Mouse (Mus musculus): ENCODE measurements around the gene Prdm15.

Prdm15 gene

DNA sequence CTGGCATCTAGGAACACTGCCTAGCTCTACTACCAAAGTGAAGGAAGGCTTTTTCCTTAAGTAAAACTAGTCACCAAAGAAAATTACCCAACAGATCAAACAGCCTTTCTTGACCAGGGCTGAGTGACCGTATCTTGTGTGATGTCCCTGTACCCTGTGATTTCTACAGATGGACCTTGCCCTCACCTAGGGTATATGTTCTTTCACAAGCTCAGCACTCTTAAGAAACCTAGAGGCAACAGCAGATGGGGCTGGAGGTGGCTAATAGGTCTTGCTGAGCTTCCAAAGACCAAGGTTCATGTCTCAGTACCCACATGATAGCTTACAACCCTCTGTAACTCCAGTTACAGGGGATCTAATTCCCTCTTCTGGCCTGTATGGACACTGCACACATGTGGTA is 23.4 kb downstream of the Prdm15 start:
- in situ Hi-C loops (cut with MboI; ENCODE audit: low pct_unique_long_range_greater_than_20kb in 1 of 2, low sequenced_read_pairs in 2 of 2, unreplicated experiment in 1 of 2), result no loop called here

GRCm38 (mm10) chr16:97823311-97824007 is 28.2 kb downstream of the Prdm15 start:
- in situ Hi-C loops (cut with MboI; ENCODE audit: low pct_unique_long_range_greater_than_20kb in 1 of 2, low sequenced_read_pairs in 2 of 2, unreplicated experiment in 1 of 2), result no loop called here

DNA sequence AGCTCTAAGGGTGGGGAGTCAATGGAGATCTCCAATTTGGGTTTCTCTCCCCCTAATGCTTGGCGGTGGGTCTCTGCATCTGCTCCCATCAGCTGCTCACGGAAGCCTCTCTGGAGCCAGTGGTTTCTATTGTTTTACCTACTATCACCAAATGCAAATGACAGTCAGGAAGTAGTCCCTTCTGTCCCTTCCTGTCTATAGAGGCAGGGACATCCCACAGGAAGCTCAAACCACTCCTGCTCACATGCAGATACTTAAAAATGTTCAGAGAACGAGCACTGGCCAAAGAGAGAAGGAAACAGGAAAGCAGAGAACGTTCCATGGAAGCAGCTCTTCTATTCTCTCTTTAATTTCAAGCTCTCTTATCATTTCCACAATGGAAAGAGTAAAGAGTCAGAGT is 32.1 kb downstream of the Prdm15 start:
- in situ Hi-C loops (cut with MboI; ENCODE audit: low pct_unique_long_range_greater_than_20kb in 1 of 2, low sequenced_read_pairs in 2 of 2, unreplicated experiment in 1 of 2), result no loop called here

DNA sequence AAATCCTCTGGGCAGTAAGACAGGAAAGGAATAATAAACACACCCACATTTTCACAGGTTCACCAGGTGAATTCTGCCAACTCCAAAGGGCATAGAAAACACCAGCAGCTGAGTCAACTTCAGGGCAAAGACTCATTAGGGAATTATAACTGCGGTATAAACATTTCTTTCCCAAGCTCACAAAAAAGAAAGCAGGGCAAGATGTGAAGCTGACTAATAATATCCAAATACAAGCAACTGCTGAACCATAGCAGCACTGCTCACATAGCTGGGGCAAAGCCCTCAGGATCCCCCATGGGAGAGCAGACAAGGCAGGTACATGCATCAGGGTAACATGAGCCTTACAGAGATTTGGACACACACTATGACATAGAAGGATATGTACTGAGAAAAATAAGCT is 34.2 kb downstream of the Prdm15 start:
- in situ Hi-C loops (cut with MboI; ENCODE audit: low pct_unique_long_range_greater_than_20kb in 1 of 2, low sequenced_read_pairs in 2 of 2, unreplicated experiment in 1 of 2), result no loop called here

DNA sequence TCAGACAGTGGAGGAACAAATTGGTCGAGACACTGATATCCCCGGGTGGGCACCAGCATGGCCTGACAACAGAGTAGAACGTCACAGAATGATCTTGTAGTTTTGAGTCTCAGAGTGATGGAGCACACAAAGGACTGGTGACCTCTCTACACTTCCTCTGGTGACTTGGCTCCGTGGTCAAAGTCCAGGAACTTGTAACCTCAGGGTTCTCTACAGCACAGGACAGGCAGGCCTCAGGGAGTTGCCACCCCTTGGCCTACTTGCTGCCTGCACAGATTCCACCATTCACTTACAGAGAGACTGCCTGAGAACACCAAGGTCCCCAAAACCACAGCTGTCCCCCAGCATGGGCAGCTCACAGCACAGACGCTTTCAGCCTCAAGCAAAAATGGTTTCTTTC is 36.4 kb downstream of the Prdm15 start:
- in situ Hi-C loops (cut with MboI; ENCODE audit: low pct_unique_long_range_greater_than_20kb in 1 of 2, low sequenced_read_pairs in 2 of 2, unreplicated experiment in 1 of 2), result no loop called here

GRCm38 (mm10) chr16:97814060-97814459 is 37.6 kb downstream of the Prdm15 start:
- in situ Hi-C loops (cut with MboI; ENCODE audit: low pct_unique_long_range_greater_than_20kb in 1 of 2, low sequenced_read_pairs in 2 of 2, unreplicated experiment in 1 of 2), result no loop called here

DNA sequence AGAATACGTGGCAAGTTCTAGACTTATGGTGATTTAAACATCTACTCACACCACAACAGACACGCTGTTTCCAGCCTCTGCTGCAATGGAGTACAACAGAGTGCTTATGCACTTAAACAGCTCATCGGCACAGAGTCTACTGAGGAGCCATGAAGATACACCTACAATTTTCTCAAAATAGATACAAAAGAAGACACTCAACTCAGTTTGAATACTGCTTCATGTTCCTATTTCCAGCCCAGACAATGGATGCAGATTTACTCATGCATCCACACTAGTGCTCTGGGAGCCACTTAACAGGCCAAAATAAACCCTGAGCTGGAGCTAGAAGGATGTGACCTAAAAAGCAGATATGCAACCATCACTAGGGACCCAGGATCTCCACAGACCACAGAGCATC is 42.8 kb downstream of the Prdm15 start:
- in situ Hi-C loops (cut with MboI; ENCODE audit: low pct_unique_long_range_greater_than_20kb in 1 of 2, low sequenced_read_pairs in 2 of 2, unreplicated experiment in 1 of 2), result no loop called here

DNA sequence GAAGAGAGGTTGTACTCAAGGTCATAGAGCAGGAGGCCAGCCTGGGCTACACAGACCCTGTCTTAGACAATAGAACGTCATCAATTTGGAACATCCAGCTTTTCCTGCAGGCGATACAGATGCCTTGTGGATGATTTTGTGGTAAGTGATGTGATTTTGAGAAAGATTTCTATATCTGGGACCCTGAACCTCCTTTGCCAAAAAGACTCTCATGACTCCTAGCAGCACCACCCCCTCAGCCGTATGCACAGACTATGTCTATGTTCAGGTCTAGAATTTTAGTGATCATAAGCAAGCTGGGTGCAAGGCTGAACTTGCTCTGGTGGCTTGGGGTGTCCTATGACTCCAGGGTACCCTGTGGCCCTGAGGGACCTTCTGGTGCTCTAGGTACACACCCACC is 46.0 kb downstream of the Prdm15 start:
- in situ Hi-C loops (cut with MboI; ENCODE audit: low pct_unique_long_range_greater_than_20kb in 1 of 2, low sequenced_read_pairs in 2 of 2, unreplicated experiment in 1 of 2), result no loop called here

- in situ Hi-C loops (cut with MboI; ENCODE audit: low pct_unique_long_range_greater_than_20kb in 1 of 2, low sequenced_read_pairs in 2 of 2, unreplicated experiment in 1 of 2), result no loop called here
Measured at GRCm38 (mm10) chr16:97804680-97805547, 46.7 kb downstream of the Prdm15 start.

- in situ Hi-C loops (cut with MboI; ENCODE audit: low pct_unique_long_range_greater_than_20kb in 1 of 2, low sequenced_read_pairs in 2 of 2, unreplicated experiment in 1 of 2), result no loop called here
Measured at GRCm38 (mm10) chr16:97797950-97798869, 53.4 kb downstream of the Prdm15 start.

GRCm38 (mm10) chr16:97797212-97797611 is 54.4 kb downstream of the Prdm15 start:
- in situ Hi-C loops (cut with MboI; ENCODE audit: low pct_unique_long_range_greater_than_20kb in 1 of 2, low sequenced_read_pairs in 2 of 2, unreplicated experiment in 1 of 2), result no loop called here

DNA sequence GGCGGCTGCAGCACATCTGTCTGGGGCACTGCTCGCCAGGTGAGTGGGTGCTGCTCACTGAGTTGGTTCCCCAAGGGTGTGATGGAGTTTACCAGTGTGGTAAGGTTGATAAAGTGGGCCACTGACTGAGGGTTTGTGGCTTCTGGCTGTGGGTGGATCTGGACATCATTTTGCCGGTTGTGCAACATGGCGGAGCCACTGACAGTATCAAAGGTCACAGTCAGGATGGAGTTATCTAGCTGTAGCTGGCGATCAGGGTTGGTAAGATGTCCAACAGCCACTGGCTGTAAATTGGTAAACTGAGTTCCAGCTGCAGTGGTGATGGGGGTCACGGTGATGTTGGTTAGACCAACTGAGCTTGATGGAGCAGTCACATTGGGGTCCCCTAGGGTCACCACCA is 57.4 kb downstream of the Prdm15 start:
- in situ Hi-C loops (cut with MboI; ENCODE audit: low pct_unique_long_range_greater_than_20kb in 1 of 2, low sequenced_read_pairs in 2 of 2, unreplicated experiment in 1 of 2), result no loop called here

- in situ Hi-C loops (cut with MboI; ENCODE audit: low pct_unique_long_range_greater_than_20kb in 1 of 2, low sequenced_read_pairs in 2 of 2, unreplicated experiment in 1 of 2), result no loop called here
Measured at GRCm38 (mm10) chr16:97783057-97783456, 68.6 kb downstream of the Prdm15 start.

DNA sequence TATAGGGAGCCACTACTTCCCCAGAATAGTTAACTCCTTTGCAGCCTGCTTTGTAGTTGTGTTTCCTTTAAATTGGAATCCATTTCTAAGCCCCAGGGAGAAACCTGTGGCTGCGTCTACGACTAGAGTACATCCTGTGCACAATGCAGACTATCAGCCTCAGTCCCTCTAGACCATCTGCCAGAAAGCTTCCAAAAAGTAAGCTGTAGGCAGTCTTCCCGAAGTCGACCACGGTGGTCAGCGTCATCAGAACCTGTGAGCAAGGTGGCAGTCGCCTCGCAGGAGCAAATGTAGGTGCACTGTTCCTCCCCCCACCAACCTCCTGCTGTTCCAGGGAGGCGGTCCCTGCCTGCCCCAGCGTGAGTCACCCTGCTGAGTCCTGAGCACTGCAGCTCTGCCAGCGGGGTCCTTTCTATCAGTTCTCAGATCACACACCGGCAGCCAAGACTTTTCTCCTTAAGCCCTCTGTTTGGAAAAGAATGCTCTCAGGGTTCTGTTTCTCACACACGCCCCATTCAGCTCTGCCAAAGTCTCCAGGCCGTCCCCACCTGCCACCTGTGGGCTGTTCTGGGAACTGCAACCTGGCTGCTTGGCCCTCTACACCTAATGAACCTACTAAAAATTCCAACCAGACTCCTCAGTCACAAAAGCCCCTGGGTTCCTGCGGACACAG is 73.2 kb downstream of the Prdm15 start:
- in situ Hi-C loops (cut with MboI; ENCODE audit: low pct_unique_long_range_greater_than_20kb in 1 of 2, low sequenced_read_pairs in 2 of 2, unreplicated experiment in 1 of 2), result no loop called here

DNA sequence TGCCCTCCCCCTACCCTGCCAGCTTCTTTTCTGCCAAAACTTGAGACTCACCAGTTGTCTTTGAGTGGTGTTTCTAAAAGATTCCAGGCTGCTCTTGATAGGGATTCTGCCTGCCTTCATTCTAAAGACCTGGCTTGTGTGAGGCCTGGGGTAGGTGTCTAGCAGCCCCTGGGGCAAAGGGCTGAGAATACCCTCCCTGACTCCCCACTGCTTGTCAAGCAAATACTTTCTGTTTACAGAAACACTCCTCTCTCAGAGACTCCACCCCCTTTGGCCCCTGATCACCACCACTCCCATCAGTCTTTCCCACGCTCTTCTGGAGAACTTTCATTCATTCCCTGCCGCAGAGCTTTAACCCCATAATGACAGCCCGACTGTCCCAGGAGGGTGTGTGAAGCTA is 85.1 kb downstream of the Prdm15 start:
- in situ Hi-C loops (cut with MboI; ENCODE audit: low pct_unique_long_range_greater_than_20kb in 1 of 2, low sequenced_read_pairs in 2 of 2, unreplicated experiment in 1 of 2), result no loop called here

DNA sequence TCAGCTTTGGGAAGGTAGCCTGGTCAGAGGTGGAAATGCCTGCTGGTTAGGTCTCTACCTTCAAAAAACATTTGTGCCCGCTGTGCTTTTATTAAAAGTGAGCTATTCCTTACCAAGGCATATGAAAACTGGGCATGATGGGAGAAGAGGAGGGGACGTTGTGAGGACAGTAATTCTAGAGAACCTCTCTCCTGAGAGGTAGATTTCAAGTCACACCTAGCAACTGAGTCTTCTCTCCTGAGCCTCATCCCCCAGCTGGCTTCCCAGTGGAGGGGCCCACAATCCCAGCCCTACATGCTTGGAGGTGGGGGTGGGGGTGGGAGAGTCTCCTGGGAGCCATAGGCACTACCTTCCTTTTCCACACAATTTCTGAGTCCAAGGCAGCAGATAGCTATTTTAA is 87.0 kb downstream of the Prdm15 start:
- in situ Hi-C loops (cut with MboI; ENCODE audit: low pct_unique_long_range_greater_than_20kb in 1 of 2, low sequenced_read_pairs in 2 of 2, unreplicated experiment in 1 of 2), result no loop called here

- in situ Hi-C loops (cut with MboI; ENCODE audit: low pct_unique_long_range_greater_than_20kb in 1 of 2, low sequenced_read_pairs in 2 of 2, unreplicated experiment in 1 of 2), result no loop called here
Measured at GRCm38 (mm10) chr16:97763990-97764340, 87.7 kb downstream of the Prdm15 start.

DNA sequence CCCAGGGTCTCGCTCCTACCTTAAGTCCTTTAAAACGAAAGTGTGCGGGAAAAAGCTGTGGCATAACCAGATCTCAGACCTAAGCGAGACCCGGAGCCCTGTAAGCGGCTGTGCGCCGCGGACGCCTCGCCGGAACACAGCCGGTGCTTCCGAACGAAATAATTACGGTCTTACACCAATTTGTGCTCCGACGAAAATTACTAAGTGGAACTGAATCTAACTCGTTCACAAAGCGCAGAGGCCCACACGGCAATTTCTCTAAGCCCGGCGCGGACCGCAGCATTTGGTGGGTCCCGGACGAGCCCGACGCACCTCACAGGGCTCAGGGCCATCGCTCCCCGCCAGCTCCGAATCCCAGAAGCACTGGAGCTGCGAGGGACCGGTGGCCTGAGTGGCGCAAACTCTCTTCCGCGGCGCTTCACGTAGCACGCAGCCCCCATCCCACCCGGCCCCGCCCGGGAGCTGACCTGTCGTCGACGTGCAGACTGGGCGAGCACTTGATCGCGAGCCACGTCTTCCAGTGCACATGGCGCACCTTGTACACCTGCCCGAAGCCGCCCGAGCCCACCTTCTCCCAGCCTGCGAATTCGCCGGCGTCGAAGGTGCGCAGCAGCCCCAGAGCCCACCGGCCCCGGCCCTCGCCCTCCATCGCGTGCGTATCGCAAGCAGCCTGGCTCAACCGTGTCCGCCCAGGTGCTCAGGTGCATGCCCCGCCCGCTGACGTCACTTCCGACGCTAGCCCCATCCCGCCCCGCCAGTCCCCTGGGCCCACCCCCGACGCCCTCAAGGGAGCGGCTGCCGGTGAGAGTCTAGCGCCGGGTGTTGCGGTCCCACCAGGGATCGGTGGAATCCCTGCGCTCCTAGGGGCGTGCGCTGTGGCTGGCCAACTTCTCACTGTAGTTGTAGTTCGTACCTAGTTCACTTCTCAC is 88.3 kb downstream of the Prdm15 start, which contains the start of gene Ripk4:
Gene Ripk4 (minus strand): TSS at position 727 of the 929 bp plus-strand sequence.
- in situ Hi-C loops (cut with MboI; ENCODE audit: low pct_unique_long_range_greater_than_20kb in 1 of 2, low sequenced_read_pairs in 2 of 2, unreplicated experiment in 1 of 2), result no loop called here
